Mouse (Mus musculus): ENCODE results near the gene Pigz. TPM values are rescaled to one million over a fixed set of nuclear protein-coding genes. Genes with fewer than 3 reads are reported as not detected.
"Not testable (repeated sequence)": the region's sequence is repeated elsewhere in the genome, so short reads cannot be mapped to it uniquely, and the experiment has no call there.

Gene Pigz
- polyA plus RNA-seq, 1 experiment from 2014 or later, result 0.48 TPM

GRCm38 (mm10) chr16:31945986-31946385 is 12.3 kb downstream of the Pigz start:
- not testable (repeated sequence) for H3K27me3 ChIP-seq; H3K36me3 ChIP-seq (replicated peaks); H3K9ac ChIP-seq; H3K27ac ChIP-seq (replicated peaks); ATAC-seq (ENCODE audit: insufficient read depth); H3K4me2 ChIP-seq; H3K4me3 ChIP-seq (replicated peaks); H3K9me3 ChIP-seq (replicated peaks)
- WGBS (ENCODE audit: insufficient replicate concordance), result 73% methylated on average over 6 of the region's 6 CpGs
- peaks cover 56% of the 10 kb centered on the region for H3K4me1 ChIP-seq (replicated peaks)

- peaks cover 56% of the 10 kb centered on the region for H3K4me1 ChIP-seq (replicated peaks)
- peak overlapping the region; percentile 85 for H3K27ac ChIP-seq (replicated peaks)
- ATAC-seq (ENCODE audit: insufficient read depth), result no peak
- H3K9me3 ChIP-seq (replicated peaks), result no peaks in the 10 kb centered on the region
- H3K36me3 ChIP-seq (replicated peaks), result peaks cover 19% of the 10 kb centered on the region
- H3K9ac ChIP-seq, result peak overlapping the region; percentile 89
- WGBS (ENCODE audit: insufficient replicate concordance), result 9% methylated on average over 8 of the region's 8 CpGs
- no peaks in the 10 kb centered on the region for H3K27me3 ChIP-seq
- peak overlapping the region; percentile 96 for H3K4me3 ChIP-seq (replicated peaks)
- H3K4me2 ChIP-seq, result peak overlapping the region; percentile 82
Measured at GRCm38 (mm10) chr16:31947333-31947732, 13.7 kb downstream of the Pigz start.

- Histone ChIP-seq H3K4me3 (replicated peaks) (peak overlapping the region; percentile 96), H3K9me3 (replicated peaks) (no peaks in the 10 kb centered on the region), H3K9ac (peak overlapping the region; percentile 89), H3K4me2 (peak overlapping the region; percentile 82), H3K4me1 (replicated peaks) (peaks cover 56% of the 10 kb centered on the region), H3K27ac (replicated peaks) (peak overlapping the region; percentile 85), H3K36me3 (replicated peaks) (peaks cover 19% of the 10 kb centered on the region), H3K27me3 (no peaks in the 10 kb centered on the region)
- ATAC-seq (ENCODE audit: insufficient read depth), result no peak; the same call in 1 of the 2 replicates
- 0% methylated on average over 38 of the region's 38 CpGs for WGBS (ENCODE audit: insufficient replicate concordance)
Measured at GRCm38 (mm10) chr16:31947901-31948316, 14.3 kb downstream of the Pigz start.

- H3K4me2 ChIP-seq, result peak within 1 kb of the TSS; percentile 82
- H3K36me3 ChIP-seq (replicated peaks), result peaks cover 19% of the 10 kb centered on the region
- peak within 1 kb of the TSS; percentile 85 for H3K27ac ChIP-seq (replicated peaks)
- H3K4me1 ChIP-seq (replicated peaks), result peaks cover 56% of the 10 kb centered on the region
- H3K9ac ChIP-seq, result peak within 1 kb of the TSS; percentile 89
- under 1% methylated on average over 49 of the region's 55 CpGs for WGBS (ENCODE audit: insufficient replicate concordance)
- peak; percentile 87 for ATAC-seq (ENCODE audit: insufficient read depth)
- H3K4me3 ChIP-seq (replicated peaks), result peak within 1 kb of the TSS; percentile 96
- no peaks in the 10 kb centered on the region for H3K9me3 ChIP-seq (replicated peaks)
- no peaks in the 10 kb centered on the region for H3K27me3 ChIP-seq
Measured at GRCm38 (mm10) chr16:31948345-31948774, 14.7 kb downstream of the Pigz start, which contains the start of the genes 0610012G03Rik and Ncbp2. Gene 0610012G03Rik, minus strand, starts transcription at chr16:31948494. Gene Ncbp2, plus strand, starts transcription at chr16:31948513.

GRCm38 (mm10) chr16:31963224-31963623 is 29.6 kb downstream of the Pigz start:
- peaks cover 61% of the 10 kb centered on the region for H3K36me3 ChIP-seq (replicated peaks)
- no peak overlapping the region for H3K9ac ChIP-seq
- WGBS (ENCODE audit: insufficient replicate concordance), result 78% methylated on average over 7 of the region's 7 CpGs
- no peak overlapping the region for H3K27ac ChIP-seq (replicated peaks)
- no peaks in the 10 kb centered on the region for H3K4me1 ChIP-seq (replicated peaks)
- H3K9me3 ChIP-seq (replicated peaks), result no peaks in the 10 kb centered on the region
- no peaks in the 10 kb centered on the region for H3K27me3 ChIP-seq
- no peak for ATAC-seq (ENCODE audit: insufficient read depth)
- H3K4me2 ChIP-seq, result no peak overlapping the region
- no peak overlapping the region for H3K4me3 ChIP-seq (replicated peaks)

GRCm38 (mm10) chr16:31975258-31975657 is 41.6 kb downstream of the Pigz start:
- 76% methylated on average over 4 of the region's 4 CpGs for WGBS (ENCODE audit: insufficient replicate concordance)
- no peaks in the 10 kb centered on the region for H3K4me1 ChIP-seq (replicated peaks)
- H3K4me2 ChIP-seq, result no peak overlapping the region
- no peak overlapping the region for H3K27ac ChIP-seq (replicated peaks)
- H3K27me3 ChIP-seq, result no peaks in the 10 kb centered on the region
- H3K36me3 ChIP-seq (replicated peaks), result peaks cover 59% of the 10 kb centered on the region
- no peak for ATAC-seq (ENCODE audit: insufficient read depth)
- no peak overlapping the region for H3K9ac ChIP-seq
- H3K9me3 ChIP-seq (replicated peaks), result no peaks in the 10 kb centered on the region
- H3K4me3 ChIP-seq (replicated peaks), result no peak overlapping the region

- Histone ChIP-seq H3K27ac (replicated peaks) (no peak overlapping the region), H3K4me3 (replicated peaks) (no peak overlapping the region), H3K4me1 (replicated peaks) (no peaks in the 10 kb centered on the region), H3K9me3 (replicated peaks) (no peaks in the 10 kb centered on the region), H3K9ac (no peak overlapping the region), H3K27me3 (no peaks in the 10 kb centered on the region), H3K36me3 (replicated peaks) (peaks cover 44% of the 10 kb centered on the region), H3K4me2 (no peak overlapping the region)
- ATAC-seq (ENCODE audit: insufficient read depth), result no peak
- WGBS (ENCODE audit: insufficient replicate concordance), result 81% methylated on average over 3 of the region's 3 CpGs
Measured at GRCm38 (mm10) chr16:31979501-31979900, 45.9 kb downstream of the Pigz start.

GRCm38 (mm10) chr16:31980946-31981345 is 47.3 kb downstream of the Pigz start:
- H3K4me1 ChIP-seq (replicated peaks), result no peaks in the 10 kb centered on the region
- no peak overlapping the region for H3K27ac ChIP-seq (replicated peaks)
- no peak for ATAC-seq (ENCODE audit: insufficient read depth)
- no peaks in the 10 kb centered on the region for H3K27me3 ChIP-seq
- H3K9ac ChIP-seq, result no peak overlapping the region
- no peaks in the 10 kb centered on the region for H3K9me3 ChIP-seq (replicated peaks)
- 66% methylated on average over 5 of the region's 5 CpGs for WGBS (ENCODE audit: insufficient replicate concordance)
- peaks cover 39% of the 10 kb centered on the region for H3K36me3 ChIP-seq (replicated peaks)
- no peak overlapping the region for H3K4me2 ChIP-seq
- no peak overlapping the region for H3K4me3 ChIP-seq (replicated peaks)

- no peak overlapping the region for H3K4me2 ChIP-seq
- 53% methylated on average over 1 of the region's 1 CpGs for WGBS (ENCODE audit: insufficient replicate concordance)
- H3K36me3 ChIP-seq (replicated peaks), result peaks cover 28% of the 10 kb centered on the region
- H3K27ac ChIP-seq (replicated peaks), result no peak overlapping the region
- no peaks in the 10 kb centered on the region for H3K9me3 ChIP-seq (replicated peaks)
- H3K27me3 ChIP-seq, result no peaks in the 10 kb centered on the region
- ATAC-seq (ENCODE audit: insufficient read depth), result no peak
- 0 out of 2 replicates have a peak, but pooled peaks cover 3% of the 10 kb centered on the region for H3K4me1 ChIP-seq (replicated peaks)
- H3K4me3 ChIP-seq (replicated peaks), result no peak overlapping the region
- H3K9ac ChIP-seq, result no peak overlapping the region
Measured at GRCm38 (mm10) chr16:31992039-31992438, 58.4 kb downstream of the Pigz start.

- peak overlapping the region; percentile 51; the same call in 1 of the 2 replicates for H3K27ac ChIP-seq (replicated peaks)
Measured at GRCm38 (mm10) chr16:31993195-31993594, 59.5 kb downstream of the Pigz start.

GRCm38 (mm10) chr16:31993946-31994345 is 60.3 kb downstream of the Pigz start:
- no peak for ATAC-seq (ENCODE audit: insufficient read depth)
- no peaks in the 10 kb centered on the region for H3K27me3 ChIP-seq
- H3K36me3 ChIP-seq (replicated peaks), result peaks cover 17% of the 10 kb centered on the region
- no peak overlapping the region for H3K4me3 ChIP-seq (replicated peaks)
- H3K27ac ChIP-seq (replicated peaks), result no peak overlapping the region; the same call in 1 of the 2 replicates
- H3K4me1 ChIP-seq (replicated peaks), result 0 out of 2 replicates have a peak, but pooled peaks cover 3% of the 10 kb centered on the region
- H3K4me2 ChIP-seq, result no peak overlapping the region
- no peaks in the 10 kb centered on the region for H3K9me3 ChIP-seq (replicated peaks)
- H3K9ac ChIP-seq, result no peak overlapping the region

More at GRCm38 (mm10) chr16:31993195-31993594, 59.5 kb downstream of the Pigz start:
- ATAC-seq (ENCODE audit: insufficient read depth), result 0 out of 2 replicates have a peak, but pooled peaks have one; percentile 12
- Histone ChIP-seq H3K9ac (no peak overlapping the region), H3K4me2 (no peak overlapping the region), H3K36me3 (replicated peaks) (peaks cover 25% of the 10 kb centered on the region; the same call in 1 of the 2 replicates), H3K4me1 (replicated peaks) (0 out of 2 replicates have a peak, but pooled peaks cover 3% of the 10 kb centered on the region), H3K4me3 (replicated peaks) (no peak overlapping the region), H3K27me3 (no peaks in the 10 kb centered on the region), H3K9me3 (replicated peaks) (no peaks in the 10 kb centered on the region)
- 84% methylated on average over 4 of the region's 4 CpGs for WGBS (ENCODE audit: insufficient replicate concordance)

Measured in liver, embryonic 15.5 days (tissue).